Mouse (Mus musculus) CD4-positive helper T cell, adult 2 months (primary cell): ENCODE measurements at regions not wholly inside any gene's neighbourhood (a gene's known extent, or its start where the extent isn't known, plus 50 kb on each side); places are given as distances from the start of the nearest gene placed in this dataset.

Experiments
- DNase-seq: peaks from one replicate; pipeline ENCODE4 v3.0.0-alpha.2; 2012; ENCODE audit warnings: low read depth, missing footprints, low spot score

DNA sequence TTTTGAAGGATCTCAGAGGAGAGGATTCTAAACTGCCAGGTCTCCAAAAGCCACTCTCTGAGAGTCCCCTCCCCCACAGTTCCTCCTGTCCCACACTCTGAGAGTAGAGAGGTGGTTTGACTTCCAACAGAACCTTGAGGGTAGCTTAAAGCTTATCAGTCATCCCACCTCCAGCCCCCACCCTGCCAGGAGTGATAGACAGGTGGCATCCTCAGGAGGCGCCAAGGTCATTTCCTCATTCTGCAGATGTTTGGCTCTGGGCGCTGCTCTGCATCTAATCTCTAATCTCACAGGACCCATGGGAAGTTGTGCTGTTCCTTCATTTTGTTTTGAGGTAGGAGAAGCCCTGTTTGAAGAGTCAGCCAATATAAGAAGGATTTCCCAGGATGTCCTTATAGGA lies 96.2 kb downstream of the Hes1 start:
- DNase-seq = no peak

DNA sequence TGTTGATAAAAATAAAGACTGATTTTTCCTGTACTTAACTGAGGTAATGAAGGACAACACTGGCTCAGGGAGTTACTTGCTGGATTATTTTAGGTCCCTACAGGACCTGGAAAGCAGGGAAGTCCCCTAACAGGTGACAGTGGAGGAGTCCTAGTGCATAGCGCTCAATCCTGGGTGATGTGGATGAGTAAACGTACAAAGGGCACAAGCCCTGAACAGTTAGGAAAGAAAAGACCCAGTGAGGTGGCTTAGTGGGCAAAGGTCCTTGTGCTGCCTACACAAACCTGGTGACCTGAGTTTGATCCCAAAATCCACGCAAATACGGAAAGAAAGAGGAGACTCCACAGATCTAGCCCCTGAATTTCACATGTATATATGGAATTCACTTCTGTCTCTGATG lies 99.1 kb downstream of the Hes1 start:
- no peak for DNase-seq

GRCm38 (mm10) chr16:30165667-30166180 lies 101.5 kb downstream of the Hes1 start:
- no peak for DNase-seq

DNA sequence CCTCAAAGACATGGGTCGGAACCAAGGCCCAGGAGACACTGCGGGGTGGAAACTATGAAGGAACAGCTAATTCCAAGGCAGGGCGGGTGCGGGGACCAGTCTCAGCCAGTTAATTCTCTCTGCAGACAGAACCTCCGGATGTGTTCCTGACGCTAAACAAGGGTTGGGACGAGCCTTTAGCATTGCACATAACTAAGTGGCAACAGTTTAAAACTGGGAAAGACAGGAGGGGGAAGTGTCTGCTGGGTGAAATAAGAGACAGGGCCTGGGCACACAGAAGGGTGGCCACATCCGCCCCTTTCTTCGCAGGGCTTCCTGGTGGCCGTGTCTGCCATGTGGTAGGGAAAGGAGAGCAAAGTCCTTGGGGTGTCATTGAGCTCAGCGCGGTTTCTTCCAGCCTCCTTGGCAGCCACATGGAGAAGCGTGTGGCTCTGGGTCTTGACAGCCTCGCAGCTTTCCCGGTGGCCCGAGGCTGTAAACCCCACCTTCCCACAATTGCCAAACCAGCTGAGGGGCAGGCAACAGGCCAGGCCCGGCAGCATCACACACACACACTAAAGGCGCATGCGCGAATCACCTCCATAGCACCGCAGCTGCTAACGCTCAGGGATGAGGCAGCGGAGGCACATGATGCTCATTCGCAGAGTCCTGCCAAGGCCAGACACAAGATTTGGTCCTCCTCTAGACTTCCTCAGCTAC lies 95.8 kb downstream of the Cpn2 start:
- DNase-seq = peak; percentile 40

GRCm38 (mm10) chr16:30172136-30172731 lies 95.1 kb downstream of the Cpn2 start:
- no peak for DNase-seq

DNA sequence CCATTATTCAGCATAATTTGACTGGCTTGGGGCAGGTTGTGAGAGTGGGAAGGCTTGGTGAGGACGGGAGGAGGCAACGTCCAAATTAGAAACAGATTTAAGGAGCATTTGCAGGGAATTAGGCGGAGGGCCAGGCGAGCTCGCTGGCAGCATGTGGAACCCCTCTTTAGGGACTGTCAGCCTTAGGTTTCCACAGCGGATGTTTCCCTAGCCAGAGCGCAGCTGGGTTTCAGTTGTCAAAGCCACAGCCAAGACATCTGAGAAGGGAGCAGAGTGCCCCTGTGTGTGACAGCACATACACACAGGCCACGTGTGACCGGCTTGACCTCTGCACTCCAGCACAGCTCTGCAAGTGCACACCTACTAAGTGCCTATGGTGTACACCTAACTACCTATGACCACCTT lies 94.5 kb downstream of the Cpn2 start:
- no peak for DNase-seq

GRCm38 (mm10) chr16:30173953-30174874 lies 93.1 kb downstream of the Cpn2 start:
- no peak for DNase-seq

GRCm38 (mm10) chr16:30176306-30176705 lies 91.0 kb downstream of the Cpn2 start:
- DNase-seq = peak; percentile 62

- peak; percentile 47 for DNase-seq
These were observed 89.5 kb downstream of the Cpn2 start for GRCm38 (mm10) chr16:30177769-30178168.

DNA sequence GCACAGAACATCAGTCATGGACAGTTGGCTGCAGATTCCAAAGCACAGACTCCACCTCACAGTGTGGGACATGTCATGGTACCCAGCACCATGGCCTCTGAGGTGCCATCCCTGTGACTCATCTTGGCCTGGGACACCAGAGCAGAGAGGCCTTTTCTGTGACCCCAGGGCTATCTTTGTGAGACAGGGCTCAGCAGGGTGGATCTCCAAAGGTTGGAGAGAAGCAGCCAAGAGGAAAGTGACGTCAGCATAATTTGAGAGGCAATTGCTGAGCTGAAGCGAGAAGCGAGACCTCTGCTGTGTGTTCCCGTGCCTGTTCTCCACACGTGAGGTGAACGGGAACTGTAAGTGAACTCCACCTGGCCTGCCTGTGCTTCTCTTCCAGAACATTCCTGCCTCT lies 88.7 kb downstream of the Cpn2 start:
- DNase-seq = no peak

DNA sequence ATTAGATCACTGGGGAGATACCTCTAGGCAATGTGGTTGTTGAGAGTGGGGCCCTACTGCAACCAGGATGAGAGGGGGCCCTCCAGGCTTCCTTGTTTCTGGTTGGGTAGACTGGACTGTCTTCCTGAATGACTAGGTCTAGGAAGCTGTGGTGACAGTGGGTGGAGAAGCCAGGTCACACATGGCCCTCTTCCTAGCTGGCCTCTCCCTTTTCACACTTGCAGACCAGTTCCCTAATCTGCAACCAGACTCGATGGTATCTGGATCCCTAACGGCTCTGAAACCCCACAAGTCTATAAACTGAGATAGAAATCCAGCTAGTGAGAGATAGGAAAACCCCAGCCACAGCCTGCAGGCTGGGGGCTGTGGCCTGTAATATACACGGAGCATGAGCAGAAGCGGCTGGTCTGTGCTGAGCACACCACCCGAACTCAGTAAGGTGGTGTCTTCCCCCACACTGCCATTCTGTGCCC lies 87.8 kb downstream of the Cpn2 start:
- peak; percentile 37 for DNase-seq

DNA sequence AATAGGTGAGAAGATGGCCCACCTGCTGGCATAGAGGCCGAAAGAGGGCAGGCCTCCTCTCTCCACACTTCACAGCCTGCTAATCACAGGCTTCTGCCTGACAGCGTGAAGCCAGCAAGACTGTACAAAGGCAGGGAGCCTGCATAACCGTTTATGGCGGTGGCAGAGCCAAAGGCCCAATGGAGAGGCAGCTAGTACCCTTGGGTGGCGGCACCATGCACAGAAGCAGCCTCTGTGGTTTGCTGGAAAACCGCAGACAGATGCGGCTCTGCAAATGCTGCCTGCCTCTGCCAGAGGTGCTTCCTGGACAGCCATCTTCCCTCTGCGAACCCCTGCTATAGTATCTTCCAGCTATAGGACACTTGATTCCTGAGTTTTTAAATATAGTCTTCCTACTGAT lies 86.2 kb downstream of the Cpn2 start:
- DNase-seq = peak; percentile 69

GRCm38 (mm10) chr16:30184591-30185265 lies 82.6 kb downstream of the Cpn2 start:
- no peak for DNase-seq

DNA sequence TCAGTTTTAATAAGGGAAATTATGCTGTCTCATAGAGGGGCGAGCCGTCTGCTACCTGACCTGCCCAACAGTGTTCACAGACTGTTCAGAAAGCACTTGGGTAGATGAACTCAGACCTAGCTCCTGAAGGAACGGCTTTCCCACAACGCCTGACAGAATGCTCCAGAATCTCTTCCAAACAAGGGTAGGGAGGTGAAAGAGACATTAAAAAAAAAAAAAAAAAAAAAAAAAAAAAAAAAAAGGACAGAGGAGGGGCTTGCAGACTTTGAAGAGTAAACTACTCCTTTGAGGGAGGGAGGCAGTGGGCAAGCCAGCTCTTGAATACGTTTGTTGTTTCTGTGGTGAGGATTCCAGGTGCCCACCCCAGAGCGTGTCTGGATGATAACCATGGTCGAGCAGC lies 81.6 kb downstream of the Cpn2 start:
- no peak for DNase-seq

DNA sequence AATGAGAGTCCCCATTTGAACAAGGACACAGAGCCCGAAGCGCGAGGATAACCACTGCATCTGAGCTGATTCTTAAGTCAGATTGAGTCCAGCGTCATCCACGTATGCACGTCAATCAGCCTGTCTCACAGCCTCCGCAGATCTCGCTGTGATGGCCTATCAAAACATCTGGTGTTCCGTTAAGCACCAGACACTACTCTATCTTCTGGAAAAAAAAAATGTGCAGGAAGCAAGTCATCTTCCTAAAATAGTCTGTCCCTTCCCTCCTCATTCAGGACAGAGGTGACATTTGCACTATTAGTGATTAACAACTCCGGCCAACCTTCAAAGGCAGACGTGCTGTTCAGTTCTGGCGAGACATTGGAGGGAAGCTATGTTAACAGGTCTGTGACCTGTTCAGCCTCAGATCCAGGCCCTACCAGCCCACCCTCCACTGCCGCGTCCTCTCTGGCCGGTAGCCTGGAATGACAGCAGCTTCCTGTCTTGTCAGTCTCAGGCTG lies 81.0 kb downstream of the Cpn2 start:
- DNase-seq = peak; percentile 34

DNA sequence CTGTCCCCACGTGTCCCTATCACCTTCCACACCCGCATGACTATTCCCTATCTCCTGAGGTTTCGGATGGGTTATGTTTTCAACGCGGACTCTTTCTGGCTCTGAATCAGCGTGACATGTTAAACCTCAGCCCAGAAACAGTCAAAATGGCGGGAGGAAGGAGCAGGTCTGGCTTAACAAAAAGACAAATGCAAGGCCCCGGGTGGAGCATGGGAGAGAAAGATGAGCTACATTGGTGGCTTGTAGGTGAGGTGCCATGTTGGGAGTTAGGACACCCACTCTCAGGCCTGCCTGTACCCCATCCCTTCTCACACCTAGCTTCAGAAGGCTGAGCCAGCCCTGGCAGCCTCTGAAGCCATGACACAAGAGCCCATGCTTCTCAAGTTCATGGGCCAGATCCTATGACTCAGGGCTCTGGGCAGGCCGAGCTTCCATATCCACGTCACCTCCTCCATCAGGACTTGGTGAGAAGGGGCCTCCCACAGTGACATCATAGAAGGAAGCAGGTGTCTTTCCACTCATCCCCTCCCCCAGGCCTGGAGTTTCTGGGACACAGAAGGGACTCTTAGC lies 80.5 kb downstream of the Cpn2 start:
- DNase-seq = no peak

GRCm38 (mm10) chr16:30187400-30187799 lies 79.9 kb downstream of the Cpn2 start:
- no peak for DNase-seq

DNA sequence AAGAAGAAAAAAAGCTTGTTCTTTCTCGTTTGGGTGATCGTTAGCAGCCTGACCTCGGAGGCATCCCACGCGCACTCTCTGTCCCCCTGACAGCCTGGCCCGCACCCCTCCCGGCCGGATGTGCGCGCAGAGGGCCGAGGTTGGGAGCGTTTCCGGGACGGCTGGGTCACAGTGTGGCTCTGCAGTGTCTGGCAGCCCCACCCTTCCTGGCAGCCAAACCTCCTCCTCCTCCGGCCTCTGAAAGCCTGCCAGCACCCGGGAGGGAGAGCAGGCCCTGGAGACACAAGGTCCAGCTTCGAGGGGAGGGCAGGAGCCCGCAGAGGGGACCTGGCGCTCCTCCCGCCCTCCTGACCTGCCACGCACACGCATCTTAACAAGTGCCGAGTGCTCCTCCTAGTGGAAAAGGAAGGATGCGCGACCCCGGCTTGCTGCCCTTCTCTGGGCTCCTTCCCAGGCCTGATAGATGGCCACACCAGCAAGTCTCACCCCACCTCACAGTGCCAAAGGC lies 79.3 kb downstream of the Cpn2 start:
- peak; percentile 80 for DNase-seq

- DNase-seq = no peak
These were observed 78.4 kb downstream of the Cpn2 start for GRCm38 (mm10) chr16:30188769-30189430.

DNA sequence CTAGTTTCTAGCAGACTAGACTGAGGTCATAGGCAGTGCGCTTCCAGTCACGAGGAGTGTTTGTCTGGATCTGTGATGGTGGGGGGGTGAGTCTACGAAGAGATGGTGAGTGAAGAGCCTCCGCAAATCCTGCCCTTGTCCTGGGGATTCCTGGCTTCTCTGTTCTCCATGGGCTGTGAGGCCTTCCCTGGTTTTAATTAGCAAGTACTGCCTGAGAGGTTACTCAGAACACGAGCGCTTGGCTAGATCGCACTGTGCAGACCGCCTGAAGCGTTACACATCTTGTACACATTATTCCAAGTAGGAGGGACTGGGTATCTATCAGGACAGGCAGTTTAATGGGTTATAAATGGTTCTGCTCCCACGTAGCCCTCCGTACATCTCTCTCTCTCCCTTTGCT lies 76.9 kb downstream of the Cpn2 start:
- no peak for DNase-seq
